Mouse (Mus musculus): ENCODE results near the gene Slc25a42. TPM values are rescaled to one million over a fixed set of nuclear protein-coding genes. Genes with fewer than 3 reads are reported as not detected.

Gene Slc25a42
- total RNA-seq, 2 experiments from 2014 or later: 39.0 to 45.4 TPM

DNA sequence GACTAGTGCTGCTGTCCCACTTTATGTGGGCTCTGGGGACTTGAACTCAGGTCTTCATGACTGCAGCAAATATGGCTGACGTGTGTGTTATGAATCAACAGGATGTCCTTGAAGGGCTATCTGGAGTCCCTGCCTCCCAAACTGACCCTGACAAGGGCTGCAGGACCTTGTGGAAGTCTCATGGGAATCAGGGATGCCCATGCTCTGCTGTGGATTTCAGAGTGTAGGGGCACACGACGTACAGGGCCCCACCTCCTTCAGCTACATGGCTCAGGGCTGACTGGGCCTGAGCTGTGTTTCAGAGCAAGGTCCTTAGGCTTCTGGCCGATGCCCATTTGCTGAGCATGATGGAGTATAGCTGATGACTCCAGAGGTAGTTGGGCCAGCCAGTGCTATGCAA, 28.9 kb downstream of the Slc25a42 start:
- H3K27ac ChIP-seq: no peak overlapping the region
- intact Hi-C loops (cut with DNase I): no loop called here
- TF ChIP-seq CTCF (IDR thresholded peaks at IDR 0.05): no peak
- no peak for DNase-seq (ENCODE audit: extremely low spot score in 1 of 2, low spot score in 2 of 2)
- H3K4me3 ChIP-seq: no peak overlapping the region

DNA sequence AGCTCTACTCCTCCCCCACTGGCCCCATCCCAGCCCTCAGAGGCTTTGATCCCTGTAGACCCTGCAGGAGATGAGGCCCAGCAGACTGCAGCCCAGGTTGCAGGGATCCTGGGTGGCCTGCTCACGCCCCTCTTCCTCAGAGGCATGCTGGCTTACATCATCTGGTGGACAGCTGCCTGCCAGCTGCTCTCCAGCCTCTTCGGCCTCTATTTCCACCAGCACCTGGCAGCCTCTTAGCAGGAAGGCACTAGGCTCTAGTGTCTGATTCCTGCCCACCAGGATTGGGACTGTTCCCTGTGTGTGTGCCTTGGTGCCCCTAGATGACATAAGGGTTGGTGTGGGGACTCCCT, 30.2 kb downstream of the Slc25a42 start:
- intact Hi-C loops (cut with DNase I): no loop called here
- Histone ChIP-seq H3K4me3 (no peak overlapping the region), H3K27ac (no peak overlapping the region)
- TF ChIP-seq CTCF (IDR thresholded peaks at IDR 0.05): no peak
- no peak for DNase-seq (ENCODE audit: extremely low spot score in 1 of 2, low spot score in 2 of 2)

DNA sequence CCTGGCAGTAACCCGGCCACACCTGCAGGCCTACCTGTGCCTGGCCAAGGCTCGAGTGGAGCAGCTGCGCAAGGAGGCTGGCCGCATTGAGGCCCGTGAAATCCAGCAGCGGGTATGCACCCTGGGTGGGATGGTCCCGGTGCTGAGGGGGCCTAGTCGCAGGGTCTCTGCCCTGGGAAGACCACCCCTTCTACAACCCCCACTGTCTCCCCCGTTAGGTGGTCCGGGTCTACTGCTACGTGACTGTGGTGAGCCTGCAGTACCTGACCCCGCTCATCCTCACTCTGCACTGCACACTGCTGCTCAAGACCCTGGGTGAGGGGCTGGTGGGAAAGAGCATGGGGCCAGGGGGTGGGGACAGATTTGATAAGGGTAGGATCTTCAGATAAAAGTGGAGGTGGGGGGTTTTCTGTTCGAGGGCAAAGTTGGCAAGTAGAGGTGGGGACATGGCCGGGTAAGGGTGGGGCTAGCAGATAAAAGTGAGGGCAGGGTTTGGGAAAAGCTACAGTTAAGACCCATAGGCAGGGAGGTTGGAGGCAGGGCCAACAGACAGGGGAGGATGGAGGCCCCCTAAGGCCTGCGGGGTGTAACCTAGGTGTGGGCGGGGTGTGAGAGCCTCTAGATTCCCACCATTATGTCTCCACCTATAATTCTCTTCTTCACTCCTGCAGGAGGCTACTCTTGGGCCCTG, 30.7 kb downstream of the Slc25a42 start:
- Histone ChIP-seq H3K4me3 (no peak overlapping the region), H3K27ac (no peak overlapping the region)
- no peak for TF ChIP-seq CTCF (IDR thresholded peaks at IDR 0.05)
- DNase-seq (ENCODE audit: extremely low spot score in 1 of 2, low spot score in 2 of 2): no peak
- intact Hi-C loops (cut with DNase I): no loop called here

DNA sequence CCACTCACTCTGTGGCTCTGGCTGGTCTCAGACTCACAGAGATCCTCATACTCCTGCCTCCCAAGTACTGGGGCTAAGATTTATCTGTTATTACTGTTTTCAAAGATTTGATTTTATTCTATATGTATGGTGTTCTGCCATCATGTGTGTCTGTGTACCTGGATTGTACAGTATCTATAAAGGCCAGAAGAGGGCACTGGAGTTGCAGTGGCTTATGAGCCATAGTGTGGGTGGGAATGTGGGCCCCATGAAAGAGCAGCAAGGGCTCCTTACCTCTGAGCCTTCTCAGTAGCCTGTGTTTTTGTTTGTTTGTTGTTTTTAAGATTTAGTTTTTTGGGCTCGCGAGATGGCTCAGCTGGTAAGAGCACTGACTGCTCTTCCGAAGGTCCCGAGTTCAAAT, 33.0 kb downstream of the Slc25a42 start:
- TF ChIP-seq CTCF (IDR thresholded peaks at IDR 0.05): peak; percentile 49
- Histone ChIP-seq H3K27ac (no peak overlapping the region), H3K4me3 (no peak overlapping the region)
- DNase-seq (ENCODE audit: extremely low spot score in 1 of 2, low spot score in 2 of 2): no peak
- intact Hi-C loops (cut with DNase I): no loop called here

DNA sequence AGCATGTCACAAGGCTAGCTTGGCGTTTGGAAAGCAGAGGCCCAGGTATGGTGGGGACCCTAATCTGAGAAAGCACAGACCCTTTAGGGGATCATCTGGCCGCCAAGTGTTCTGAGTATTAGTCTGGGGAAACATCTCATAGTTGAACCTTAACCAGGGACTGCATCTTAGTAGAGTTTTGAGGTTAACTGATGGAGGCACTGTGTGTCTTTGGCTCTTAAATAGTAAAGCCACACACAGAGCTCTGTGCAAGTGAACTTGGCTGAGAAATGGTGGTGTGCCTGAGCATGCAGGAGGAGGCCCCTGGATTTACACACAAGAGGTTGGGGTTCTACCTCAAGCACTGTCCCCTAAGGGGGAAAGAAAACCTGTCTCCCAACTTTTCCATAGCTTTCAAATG, 33.9 kb downstream of the Slc25a42 start:
- no peak for TF ChIP-seq CTCF (IDR thresholded peaks at IDR 0.05)
- no peak overlapping the region for H3K27ac ChIP-seq
- intact Hi-C loops (cut with DNase I): no loop called here

DNA sequence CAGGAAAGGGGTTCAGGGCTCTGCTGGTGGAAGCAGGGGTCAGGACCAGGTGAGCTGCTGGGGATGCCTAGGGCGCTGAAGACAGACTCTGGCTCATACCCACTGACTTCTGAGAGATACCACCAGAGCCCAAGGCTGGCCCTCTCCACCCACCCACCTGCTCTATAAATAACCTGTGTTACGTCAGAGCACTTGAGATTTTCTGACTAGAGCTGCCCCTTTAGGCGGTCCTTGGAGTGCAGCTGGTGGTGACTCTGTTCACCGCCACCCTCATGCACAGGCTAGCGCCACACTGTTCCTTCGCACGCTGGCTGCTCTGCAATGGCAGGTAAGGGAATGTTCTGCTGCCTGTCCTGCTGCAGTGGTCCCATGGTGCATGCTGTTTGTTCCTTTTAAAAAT, 38.0 kb downstream of the Slc25a42 start:
- Histone ChIP-seq H3K4me3 (no peak overlapping the region), H3K27ac (no peak overlapping the region)
- intact Hi-C loops (cut with DNase I): no loop called here
- TF ChIP-seq CTCF (IDR thresholded peaks at IDR 0.05): no peak
- DNase-seq (ENCODE audit: extremely low spot score in 1 of 2, low spot score in 2 of 2): no peak

More for the DNA sequence above, 33.9 kb downstream of the Slc25a42 start:
- DNase-seq (ENCODE audit: extremely low spot score in 1 of 2, low spot score in 2 of 2): no peak
- H3K4me3 ChIP-seq: no peak overlapping the region

DNA sequence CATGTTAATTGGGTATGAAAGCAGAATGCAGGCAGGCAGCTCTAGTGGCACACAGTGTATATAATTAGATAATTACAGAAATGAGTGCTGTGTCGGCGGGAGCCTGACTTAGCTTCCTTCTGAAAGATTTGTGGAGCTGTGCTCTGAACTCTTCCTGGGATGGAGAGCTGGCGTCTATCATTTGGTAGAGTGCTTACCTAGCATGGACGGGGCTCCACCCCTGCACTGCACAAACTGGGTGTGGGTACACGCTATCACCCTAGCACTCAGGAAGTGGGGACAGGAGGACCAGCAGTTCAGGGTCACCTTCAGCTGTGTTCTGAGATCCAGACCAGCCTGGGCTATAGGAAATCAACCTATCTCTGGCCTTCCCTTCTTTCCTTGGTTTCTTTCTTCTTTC, 38.8 kb downstream of the Slc25a42 start:
- no peak for TF ChIP-seq CTCF (IDR thresholded peaks at IDR 0.05)
- peak overlapping the region; percentile 28; the same call in 1 of the 2 replicates for H3K4me3 ChIP-seq
- DNase-seq (ENCODE audit: extremely low spot score in 1 of 2, low spot score in 2 of 2): no peak
- intact Hi-C loops (cut with DNase I): no loop called here
- no peak overlapping the region for H3K27ac ChIP-seq

DNA sequence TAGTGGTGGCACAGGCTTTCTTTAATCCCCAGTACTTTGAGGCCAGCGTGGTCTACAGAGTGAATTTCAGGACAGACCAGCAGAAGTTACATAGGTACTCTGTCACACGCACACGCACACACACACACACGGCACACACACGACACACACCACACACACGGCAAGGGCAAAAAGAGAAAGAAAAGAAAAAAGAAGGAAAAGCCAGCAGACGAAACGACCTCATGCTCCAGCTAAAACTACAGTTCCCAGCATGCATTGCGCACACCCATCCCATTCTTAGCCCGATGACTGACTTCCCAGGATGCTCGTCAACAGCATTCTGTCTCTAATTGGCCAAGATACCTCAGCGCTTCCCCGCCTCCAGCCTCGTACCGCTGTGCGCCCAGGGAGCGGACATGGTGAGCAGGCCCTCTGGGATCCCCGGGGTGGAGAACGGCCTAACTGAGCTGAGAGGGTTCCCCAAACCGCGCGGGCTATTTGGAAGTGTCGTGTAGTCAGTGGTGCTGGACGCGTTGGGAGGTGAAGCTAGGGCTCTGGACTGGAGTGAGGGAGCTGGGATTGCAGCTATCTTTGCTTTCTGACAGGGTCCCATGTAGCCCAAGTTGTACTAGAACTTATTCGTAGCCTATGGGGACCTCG, 39.9 kb downstream of the Slc25a42 start, which contains the start of gene Tmem161a:
TSS of gene Tmem161a (plus strand) at position 314 of the 639 bp plus-strand sequence.
- peak within 1 kb of the TSS; percentile 59 for H3K4me3 ChIP-seq
- peak; percentile 87 to 89 for DNase-seq (ENCODE audit: extremely low spot score in 1 of 2, low spot score in 2 of 2)
- TF ChIP-seq CTCF (IDR thresholded peaks at IDR 0.05): no peak
- intact Hi-C loops (cut with DNase I): no loop called here
- peak within 1 kb of the TSS; percentile 76 for H3K27ac ChIP-seq

DNA sequence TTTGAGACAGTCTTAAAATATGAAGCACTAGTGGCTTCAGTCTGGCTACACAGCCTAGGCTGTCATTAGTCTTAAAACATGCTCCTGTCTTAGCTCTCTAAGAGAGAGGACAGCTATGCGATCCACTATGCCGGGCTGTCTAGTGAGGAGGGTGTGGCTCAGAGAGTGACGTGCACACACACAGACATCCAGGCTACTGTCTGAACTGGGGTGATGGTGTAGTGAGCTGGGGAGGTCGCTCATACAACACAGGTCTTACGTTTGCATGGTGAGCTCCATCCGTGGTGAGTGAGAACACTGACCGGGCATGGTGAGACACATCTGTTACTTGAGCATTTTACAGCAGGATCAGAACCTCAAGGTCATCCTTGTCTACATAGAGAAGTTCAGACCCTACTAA, 40.9 kb downstream of the Slc25a42 start:
- H3K27ac ChIP-seq: no peak overlapping the region
- intact Hi-C loops (cut with DNase I): no loop called here
- TF ChIP-seq CTCF (IDR thresholded peaks at IDR 0.05): no peak
- no peak for DNase-seq (ENCODE audit: extremely low spot score in 1 of 2, low spot score in 2 of 2)
- H3K4me3 ChIP-seq: no peak overlapping the region

DNA sequence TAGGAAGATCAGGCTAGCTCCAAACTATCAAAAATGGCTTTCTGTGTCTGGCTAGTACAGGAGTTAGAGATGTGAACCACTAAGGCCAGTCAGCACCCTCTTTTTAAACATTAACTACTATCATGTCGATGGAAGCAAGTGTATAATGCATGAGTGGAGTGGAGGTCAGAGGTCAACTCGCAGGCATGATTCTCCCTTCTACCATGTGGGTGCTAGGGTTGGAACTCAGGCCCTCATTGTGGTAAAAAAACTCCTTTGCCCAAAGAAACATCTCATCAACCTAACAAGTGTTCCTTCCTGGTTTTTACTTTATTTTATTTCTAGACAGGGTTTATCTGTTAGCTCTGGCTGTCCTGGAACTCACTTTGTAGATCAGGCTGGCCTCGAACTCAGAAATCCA, 41.4 kb downstream of the Slc25a42 start:
- intact Hi-C loops (cut with DNase I): no loop called here
- TF ChIP-seq CTCF (IDR thresholded peaks at IDR 0.05): no peak
- Histone ChIP-seq H3K4me3 (no peak overlapping the region), H3K27ac (no peak overlapping the region)
- no peak for DNase-seq (ENCODE audit: extremely low spot score in 1 of 2, low spot score in 2 of 2)

DNA sequence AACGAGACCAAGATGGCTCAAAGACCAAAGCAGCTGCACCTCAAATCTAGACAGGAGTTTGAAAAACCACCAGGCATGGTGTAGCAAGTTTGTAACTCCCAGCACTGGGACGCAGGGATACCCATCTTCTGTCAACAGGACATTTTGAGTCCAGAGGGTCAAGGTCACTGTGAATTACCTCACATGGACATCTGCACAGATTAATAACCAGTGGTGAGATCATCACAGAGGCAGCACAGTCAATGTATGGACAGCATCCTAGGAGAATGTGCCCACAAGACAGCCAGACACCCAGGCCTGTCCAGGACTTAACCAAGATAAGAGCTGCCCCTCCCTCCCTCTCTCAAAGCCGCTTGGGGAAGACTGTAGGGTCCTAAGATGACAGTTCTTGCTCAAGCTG, 42.0 kb downstream of the Slc25a42 start:
- intact Hi-C loops (cut with DNase I): no loop called here
- no peak for DNase-seq (ENCODE audit: extremely low spot score in 1 of 2, low spot score in 2 of 2)
- TF ChIP-seq CTCF (IDR thresholded peaks at IDR 0.05): no peak
- H3K4me3 ChIP-seq: no peak overlapping the region
- no peak overlapping the region for H3K27ac ChIP-seq

DNA sequence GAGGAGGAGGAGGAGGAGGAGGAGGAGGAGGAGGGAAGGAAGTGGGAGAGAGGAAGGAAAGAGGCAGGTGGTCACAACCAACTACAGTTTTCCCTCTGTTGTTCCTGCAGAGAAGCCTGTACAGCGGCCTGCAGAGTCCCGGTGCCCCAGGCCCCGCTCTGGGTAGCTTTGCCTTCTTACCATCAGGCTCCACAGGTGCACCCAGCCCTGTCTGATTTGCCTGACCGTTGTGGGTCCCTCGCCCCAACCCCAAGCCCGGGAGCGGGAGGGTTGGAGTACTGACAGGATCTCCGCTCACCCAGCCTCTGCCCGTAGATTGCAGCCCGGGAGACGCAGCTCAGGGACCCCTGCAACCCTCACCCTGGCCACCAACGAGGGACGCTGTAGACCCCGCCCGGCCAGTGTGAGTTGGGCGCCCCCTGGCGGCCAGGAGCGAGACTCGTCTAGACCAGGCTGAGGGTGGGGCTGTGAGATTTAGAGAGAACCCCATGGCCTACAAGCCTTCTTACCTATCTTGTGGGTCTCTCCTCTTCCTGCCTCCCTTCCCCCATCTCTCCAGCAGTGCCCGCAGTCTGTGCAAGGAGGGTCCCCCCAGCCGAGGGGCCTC, 45.5 kb downstream of the Slc25a42 start:
- Histone ChIP-seq H3K4me3 (no peak overlapping the region), H3K27ac (no peak overlapping the region)
- intact Hi-C loops (cut with DNase I): loop anchor here (1.0 to 2.0 kb wide), 2 partner anchors 78 to 248 kb away; no protein-coding TSS in a partner anchor
- TF ChIP-seq CTCF (IDR thresholded peaks at IDR 0.05): peak; percentile 93
- peak; percentile 50 to 58 for DNase-seq (ENCODE audit: extremely low spot score in 1 of 2, low spot score in 2 of 2)
